Mouse (Mus musculus): ENCODE results near the gene Zfp36l2. TPM values are rescaled to one million over a fixed set of nuclear protein-coding genes. Genes with fewer than 3 reads are reported as not detected.

Zfp36l2 gene
- total and polyA plus RNA-seq, 3 experiments = 8.9 to 24.2 (median 9.0) TPM

DNA sequence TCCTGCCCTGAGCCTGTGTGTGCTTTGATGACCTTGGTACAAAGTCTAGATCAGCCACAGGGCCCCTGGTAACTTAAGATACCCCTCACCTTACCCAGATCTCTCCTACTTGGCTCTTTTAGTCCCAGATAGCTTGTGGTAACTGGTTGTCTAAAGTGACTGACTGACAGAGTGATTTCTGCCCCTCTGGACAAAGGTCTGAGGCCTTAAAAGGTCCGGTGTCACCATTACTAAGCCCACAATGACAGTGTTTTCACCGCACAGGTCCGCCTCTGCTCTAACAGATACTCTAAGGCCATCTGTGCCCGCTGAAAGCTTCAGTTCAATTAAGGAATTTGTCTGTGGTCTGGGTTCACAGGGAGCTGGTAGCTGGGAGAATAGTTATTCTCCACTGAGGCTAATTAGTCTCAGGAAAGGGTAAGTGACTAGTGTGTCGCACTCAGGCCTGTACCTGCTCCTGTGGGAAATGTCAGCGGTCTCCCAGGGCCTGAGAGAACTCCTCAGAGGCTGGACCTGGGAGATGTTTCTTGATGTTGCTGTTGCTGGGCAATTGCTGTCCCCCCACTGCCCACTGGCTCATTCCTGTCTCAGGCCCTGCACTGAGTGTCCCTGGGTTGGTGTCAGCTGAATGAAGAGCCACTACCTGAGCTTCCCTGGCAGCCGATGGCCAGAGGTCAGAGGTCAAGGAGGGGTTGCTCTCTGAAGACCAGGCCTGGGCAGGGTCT, 41.1 kb downstream of the Zfp36l2 start:
- peaks cover 2% of the 10 kb centered on the region for H3K27me3 ChIP-seq (replicated peaks)
- H3K9ac ChIP-seq (ENCODE audit: insufficient read depth, low read depth) = peak overlapping the region; percentile 42
- H3K9me3 ChIP-seq (replicated peaks; ENCODE audit: low read length) = no peaks in the 10 kb centered on the region
- no peaks in the 10 kb centered on the region for H3K79me2 ChIP-seq (replicated peaks; ENCODE audit: control insufficient read depth, extremely low read depth, insufficient read depth, poor library complexity, severe bottlenecking)
- in situ Hi-C loops (cut with MboI; ENCODE audit: low pct_ligation_motif_present, low pct_unique_long_range_greater_than_20kb, low sequenced_read_pairs) (no loop called here), dilution Hi-C loops (cut with MboI; ENCODE audit: extremely low pct_ligation_motif_present, extremely low pct_unique_long_range_greater_than_20kb, low sequenced_read_pairs) (no loop called here)
- H3K27ac ChIP-seq (ENCODE audit: insufficient read depth, low read depth) = no peak overlapping the region
- DNase-seq (ENCODE audit: extremely low read depth) = no peak
- no peak overlapping the region for H3K4me3 ChIP-seq (replicated peaks in 1 of 3; ENCODE audit: low read depth in 2 of 3, low read length in 2 of 3, poor library complexity in 1 of 3)
- H3K4me1 ChIP-seq (ENCODE audit: control insufficient read depth in 1 of 2, insufficient read depth in 2 of 2) = peaks cover 21 to 59% of the 10 kb centered on the region in 2 experiments
- peak overlapping the region; percentile 77; the same call in 1 of the 2 replicates for H3K4me2 ChIP-seq (ENCODE audit: insufficient read depth, low read depth, poor library complexity, severe bottlenecking)
- TF ChIP-seq NRF1 (IDR thresholded peaks at IDR 0.05; ENCODE audit: low read depth, low read length) (no peak), SIN3A (IDR thresholded peaks at IDR 0.05; ENCODE audit: low read length) (no peak), ZKSCAN1 (IDR thresholded peaks at IDR 0.05; ENCODE audit: borderline replicate concordance, low read depth, low read length) (no peak), JUND (conservative IDR thresholded peaks at IDR 0.05; ENCODE audit: low read depth, low read length) (no peak), TBP (conservative IDR thresholded peaks at IDR 0.05; ENCODE audit: low read depth, low read length) (no peak), CHD1 (IDR thresholded peaks at IDR 0.05; ENCODE audit: low read depth, low read length) (no peak), RCOR1 (conservative IDR thresholded peaks at IDR 0.05; ENCODE audit: low read depth, low read length) (no peak), PAX5 (IDR thresholded peaks at IDR 0.05; ENCODE audit: low read length) (no peak), MAX (IDR thresholded peaks at IDR 0.05; ENCODE audit: low read length) (no peak), BHLHE40 (IDR thresholded peaks at IDR 0.05; ENCODE audit: low read depth, low read length) (no peak), EP300 (IDR thresholded peaks at IDR 0.05; ENCODE audit: low read length) (no peak), HCFC1 (IDR thresholded peaks at IDR 0.05; ENCODE audit: low read depth, low read length) (no peak), ZNF384 (IDR thresholded peaks at IDR 0.05; ENCODE audit: low read depth, low read length) (no peak), CHD2 (IDR thresholded peaks at IDR 0.05; ENCODE audit: low read length) (no peak)
- no peaks in the 10 kb centered on the region for H3K36me3 ChIP-seq (replicated peaks in 1 of 2; ENCODE audit: control insufficient read depth in 1 of 2, insufficient read depth in 1 of 2, low read length in 1 of 2)

DNA sequence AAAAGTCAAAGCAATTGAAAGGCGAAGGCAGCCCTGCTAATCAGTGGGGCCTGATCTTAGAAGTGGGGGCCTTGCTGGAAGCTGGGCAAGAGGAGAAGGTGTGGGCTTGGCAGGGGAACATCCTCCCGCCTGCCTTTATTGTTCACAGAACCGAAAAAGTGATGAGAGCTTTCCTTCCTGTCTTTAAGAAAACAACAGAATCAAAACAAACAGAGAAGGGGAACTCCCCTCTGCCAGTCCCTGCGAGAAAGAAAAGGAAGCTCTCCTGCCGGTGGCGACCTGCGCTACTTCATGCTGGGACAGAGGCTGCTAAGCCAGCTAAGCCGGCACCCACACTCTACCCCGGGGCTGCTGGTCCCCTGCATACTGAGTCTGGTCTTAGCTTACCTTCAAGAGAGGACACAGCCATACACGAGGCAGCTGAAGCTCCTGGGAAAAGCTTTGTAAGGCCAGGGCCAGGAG, 41.9 kb downstream of the Zfp36l2 start:
- Histone ChIP-seq H3K4me2 (ENCODE audit: insufficient read depth, low read depth, poor library complexity, severe bottlenecking) (peak overlapping the region; percentile 77), H3K9ac (ENCODE audit: insufficient read depth, low read depth) (peak overlapping the region; percentile 42), H3K36me3 (replicated peaks in 1 of 2; ENCODE audit: control insufficient read depth in 1 of 2, insufficient read depth in 1 of 2, low read length in 1 of 2) (no peaks in the 10 kb centered on the region), H3K4me3 (replicated peaks in 1 of 3; ENCODE audit: low read depth in 2 of 3, low read length in 2 of 3, poor library complexity in 1 of 3) (no peak overlapping the region), H3K4me1 (ENCODE audit: control insufficient read depth in 1 of 2, insufficient read depth in 2 of 2) (peaks cover 17 to 56% of the 10 kb centered on the region in 2 experiments), H3K9me3 (replicated peaks; ENCODE audit: low read length) (no peaks in the 10 kb centered on the region), H3K27ac (ENCODE audit: insufficient read depth, low read depth) (0 out of 2 replicates have a peak overlapping the region, but pooled peaks have one; percentile 40), H3K27me3 (replicated peaks) (peaks cover 2% of the 10 kb centered on the region), H3K79me2 (replicated peaks; ENCODE audit: control insufficient read depth, extremely low read depth, insufficient read depth, poor library complexity, severe bottlenecking) (no peaks in the 10 kb centered on the region)
- DNase-seq (ENCODE audit: extremely low read depth) = peak; percentile 74
- dilution Hi-C loops (cut with MboI; ENCODE audit: extremely low pct_ligation_motif_present, extremely low pct_unique_long_range_greater_than_20kb, low sequenced_read_pairs) (no loop called here), in situ Hi-C loops (cut with MboI; ENCODE audit: low pct_ligation_motif_present, low pct_unique_long_range_greater_than_20kb, low sequenced_read_pairs) (no loop called here)
- no peak for TF ChIP-seq NELFE (IDR thresholded peaks at IDR 0.05; ENCODE audit: low read depth, low read length)
- no peak; the same call in 1 of the 2 replicates for TF ChIP-seq MAX (IDR thresholded peaks at IDR 0.05; ENCODE audit: low read length)
- TF ChIP-seq ZKSCAN1 (IDR thresholded peaks at IDR 0.05; ENCODE audit: borderline replicate concordance, low read depth, low read length) = no peak
- TF ChIP-seq ETS1 (conservative IDR thresholded peaks at IDR 0.05; ENCODE audit: low read depth, low read length) = no peak
- TF ChIP-seq POLR2AphosphoS2 (IDR thresholded peaks at IDR 0.05; ENCODE audit: low read depth, low read length) = no peak
- TF ChIP-seq JUN (IDR thresholded peaks at IDR 0.05; ENCODE audit: insufficient read depth, low read depth, low read length) = no peak
- TF ChIP-seq ZMIZ1 (IDR thresholded peaks at IDR 0.05; ENCODE audit: low read depth, low read length) = no peak
- no peak; the same call in 1 of the 2 replicates for TF ChIP-seq SMC3 (IDR thresholded peaks at IDR 0.05; ENCODE audit: low read depth, low read length)
- TF ChIP-seq POLR2A (IDR thresholded peaks at IDR 0.05; ENCODE audit: low read depth, low read length) = no peak
- TF ChIP-seq TBP (conservative IDR thresholded peaks at IDR 0.05; ENCODE audit: low read depth, low read length) = no peak
- TF ChIP-seq TCF12 (IDR thresholded peaks at IDR 0.05; ENCODE audit: low read depth, low read length) = peak; percentile 21; the same call in 1 of the 2 replicates
- TF ChIP-seq PAX5 (IDR thresholded peaks at IDR 0.05; ENCODE audit: low read length) = no peak
- TF ChIP-seq SIN3A (IDR thresholded peaks at IDR 0.05; ENCODE audit: low read length) = no peak
- no peak for TF ChIP-seq HCFC1 (IDR thresholded peaks at IDR 0.05; ENCODE audit: low read depth, low read length)
- no peak for TF ChIP-seq KAT2A (IDR thresholded peaks at IDR 0.05; ENCODE audit: insufficient replicate concordance, low read length)
- TF ChIP-seq MAFK (IDR thresholded peaks at IDR 0.05; ENCODE audit: insufficient replicate concordance, low read length) = no peak
- TF ChIP-seq CHD1 (IDR thresholded peaks at IDR 0.05; ENCODE audit: low read depth, low read length) = no peak
- TF ChIP-seq ZC3H11A (IDR thresholded peaks at IDR 0.05; ENCODE audit: low read depth, low read length) = no peak
- no peak for TF ChIP-seq MYC (IDR thresholded peaks at IDR 0.05; ENCODE audit: low read depth, low read length)
- no peak for TF ChIP-seq GABPA (IDR thresholded peaks at IDR 0.05; ENCODE audit: insufficient replicate concordance, low read depth, low read length)
- TF ChIP-seq EP300 (IDR thresholded peaks at IDR 0.05; ENCODE audit: low read length) = peak; percentile 56
- no peak; the same call in 1 of the 2 replicates for TF ChIP-seq MXI1 (IDR thresholded peaks at IDR 0.05; ENCODE audit: low read depth, low read length)
- no peak for TF ChIP-seq USF2 (conservative IDR thresholded peaks at IDR 0.05; ENCODE audit: low read depth, low read length)
- TF ChIP-seq E2F4 (IDR thresholded peaks at IDR 0.05; ENCODE audit: insufficient replicate concordance, low read depth, low read length) = no peak
- no peak for TF ChIP-seq CHD2 (IDR thresholded peaks at IDR 0.05; ENCODE audit: low read length)
- peak; percentile 54 for TF ChIP-seq BHLHE40 (IDR thresholded peaks at IDR 0.05; ENCODE audit: low read depth, low read length)
